8 mouse cellular contexts compared by ENCODE assay signal in the genomic region with DNA sequence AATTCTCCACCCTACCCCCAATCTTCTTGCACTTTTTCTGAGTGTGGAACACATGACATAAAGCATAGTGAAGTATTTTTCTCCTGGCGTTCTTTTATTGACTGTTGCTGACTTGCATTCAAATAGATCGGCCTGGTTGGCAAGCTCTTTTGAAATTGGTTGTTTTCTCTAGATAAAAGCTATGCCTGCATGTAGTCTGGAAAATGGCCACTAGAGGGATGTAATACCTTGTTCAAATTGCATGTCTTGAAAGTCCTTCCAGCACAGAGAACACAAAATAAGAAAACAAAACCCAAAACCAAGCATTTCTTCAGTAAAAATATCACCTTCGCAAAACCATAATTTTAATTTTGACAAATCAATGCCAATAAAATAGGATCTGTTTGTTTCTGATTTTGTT.
A peak's percentile ranks its signal among the peaks of the same experiment; 100 is the strongest.
DNase-seq lines count a peak whose midpoint lies in the region; ATAC-seq lines count a peak whose summit lies in the region.

No protein-coding gene starts in this region.

- no peak for ATAC-seq in CD4-positive, CD25-positive, alpha-beta regulatory T cell, adult 4 months
- peak; percentile 75; the same call in 1 of the 2 replicates for ATAC-seq in megakaryocyte-erythroid progenitor cell, adult 5-6 weeks (replicated peaks; ENCODE audit: low FRiP score, low TSS enrichment, poor library complexity, severe bottlenecking)

- DNase-seq in CD4-positive, CD25-positive, alpha-beta regulatory T cell, adult 2 months (ENCODE audit: low read depth, low spot score), result peak; percentile 31
- DNase-seq in kidney, postnatal 14 days, result peak; percentile 45
- no peak for DNase-seq in kidney, adult 11 months
- peak; percentile 73 for DNase-seq in ZHBTc4 (ENCODE audit: low read depth, low spot score)
- peak; percentile 50 for DNase-seq in hindlimb bud, embryonic 11.5 days (ENCODE audit: extremely low spot score, low read depth, low spot score)
- DNase-seq in spleen, postnatal 14 days (ENCODE audit: low spot score in 2 of 2), result no peak

Comparison
In these comparisons a context has a peak if more than half of its experiments do, and no peak if none do; other contexts are left out.
1. DNase-seq: peak in CD4-positive, CD25-positive, alpha-beta regulatory T cell, adult 2 months (single experiment), kidney, postnatal 14 days (single experiment), ZHBTc4 (single experiment) and hindlimb bud, embryonic 11.5 days (single experiment); none in kidney, adult 11 months (single experiment) and spleen, postnatal 14 days (0 of 2).